Mouse (Mus musculus): ENCODE results near the gene Cpt1c.

GRCm38 (mm10) chr7:44997231-44997939 lies 22.7 kb upstream of the Cpt1c start, which contains the start of gene Irf3:
- TF ChIP-seq POLR2A (IDR thresholded peaks at IDR 0.05; ENCODE audit: low read depth, low read length) (peak; percentile 82), CTCF (IDR thresholded peaks at IDR 0.05; ENCODE audit: extremely low read depth, insufficient read length, insufficient replicate concordance, low read depth, low read length) (no peak)
